Comparison of ENCODE assay signal across 17 mouse cellular contexts in the genomic region with DNA sequence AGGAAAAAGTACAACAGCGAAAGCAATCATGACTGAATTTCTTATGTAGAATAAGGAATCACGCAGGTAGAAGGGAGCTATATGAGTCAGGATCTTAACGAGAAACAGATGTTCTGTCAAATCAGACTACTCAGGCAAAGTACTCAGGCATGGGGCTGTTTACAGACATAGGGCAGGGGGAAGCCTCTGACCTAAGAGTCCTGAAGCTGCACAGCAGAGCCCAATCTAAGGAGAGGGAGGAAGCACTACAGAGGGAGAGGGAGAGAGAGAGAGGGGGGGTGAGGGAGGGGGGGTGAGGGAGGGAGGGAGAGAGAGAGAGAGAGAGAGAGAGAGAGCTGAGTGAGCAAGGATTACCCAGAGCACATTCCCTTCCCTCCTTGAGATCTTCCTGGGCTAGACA. TPM values are rescaled to one million over a fixed set of nuclear protein-coding genes. Genes with fewer than 3 reads are reported as not detected.
DNase-seq lines count a peak whose midpoint lies in the region; ATAC-seq lines count a peak whose summit lies in the region.
"Had no signal": no experiment of that assay in that cellular context is flagged by ENCODE, and none has a peak within 500 bp of the region (broad histone marks: within the 10 kb centered on the region; RNA-seq: fewer than 3 reads in every experiment).

No protein-coding gene starts in this region.

- 50% methylated on average over 3 of the region's 3 CpGs for WGBS in hindbrain, embryonic 13.5 days
- 51% methylated on average over 3 of the region's 3 CpGs for whole genome bisulfite sequencing in hindbrain, embryonic 12.5 days
- 15% methylated on average over 3 of the region's 3 CpGs for WGBS in limb, embryonic 12.5 days

- H3K27ac ChIP-seq in hindbrain, embryonic 13.5 days: no peak overlapping the region
- no peak overlapping the region for H3K27ac ChIP-seq in hindbrain, embryonic 12.5 days
- peak overlapping the region; percentile 67; the same call in 1 of the 2 replicates for H3K27ac ChIP-seq in limb, embryonic 12.5 days
- H3K27ac ChIP-seq: heart, adult 2 months; liver, embryonic 14.5 days had no signal

- no peaks in the 10 kb centered on the region for H3K36me3 ChIP-seq in hindbrain, embryonic 13.5 days
- H3K36me3 ChIP-seq in hindbrain, embryonic 12.5 days: no peaks in the 10 kb centered on the region
- no peaks in the 10 kb centered on the region for H3K36me3 ChIP-seq in limb, embryonic 12.5 days

- ATAC-seq in hindbrain, embryonic 13.5 days (ENCODE audit: low FRiP score): peak; percentile 49; the same call in 1 of the 2 replicates
- no peak for ATAC-seq in hindbrain, embryonic 12.5 days (ENCODE audit: low FRiP score)
- ATAC-seq in limb, embryonic 12.5 days (ENCODE audit: insufficient number of reproducible peaks, insufficient read depth, low FRiP score, low TSS enrichment, low read depth): peak; percentile 96
- no peak for ATAC-seq in monocyte, adult 5-6 weeks (replicated peaks; ENCODE audit: insufficient number of reproducible peaks, low FRiP score, low TSS enrichment, poor library complexity, severe bottlenecking)
- ATAC-seq: intestine, embryonic 16.5 days had no signal

- no peaks in the 10 kb centered on the region for H3K27me3 ChIP-seq in hindbrain, embryonic 13.5 days
- no peaks in the 10 kb centered on the region for H3K27me3 ChIP-seq in hindbrain, embryonic 12.5 days
- H3K27me3 ChIP-seq in limb, embryonic 12.5 days: no peaks in the 10 kb centered on the region

- H3K4me1 ChIP-seq in hindbrain, embryonic 13.5 days (replicated peaks): no peaks in the 10 kb centered on the region
- peaks cover 3% of the 10 kb centered on the region; the same call in 1 of the 2 replicates for H3K4me1 ChIP-seq in hindbrain, embryonic 12.5 days
- H3K4me1 ChIP-seq in limb, embryonic 12.5 days (replicated peaks): peaks cover 5% of the 10 kb centered on the region; the same call in 1 of the 2 replicates

- no peak overlapping the region for H3K4me2 ChIP-seq in hindbrain, embryonic 13.5 days
- no peak overlapping the region for H3K4me2 ChIP-seq in hindbrain, embryonic 12.5 days (replicated peaks)
- no peak overlapping the region for H3K4me2 ChIP-seq in limb, embryonic 12.5 days

- H3K9me3 ChIP-seq in hindbrain, embryonic 13.5 days: no peaks in the 10 kb centered on the region
- H3K9me3 ChIP-seq in hindbrain, embryonic 12.5 days (replicated peaks): no peaks in the 10 kb centered on the region
- no peaks in the 10 kb centered on the region for H3K9me3 ChIP-seq in limb, embryonic 12.5 days

- H3K9ac ChIP-seq in hindbrain, embryonic 13.5 days: no peak overlapping the region
- H3K9ac ChIP-seq in hindbrain, embryonic 12.5 days: no peak overlapping the region
- H3K9ac ChIP-seq in limb, embryonic 12.5 days (replicated peaks): no peak overlapping the region
- H3K9ac ChIP-seq: liver, embryonic 14.5 days had no signal

- peak; percentile 17 for DNase-seq in 3T3-L1 (ENCODE audit: low read depth, low spot score)
- DNase-seq in embryo, embryonic 11.5 days (ENCODE audit: low read depth, low spot score): peak; percentile 43
- no peak for DNase-seq in cerebellum, adult 9-10 months
- DNase-seq in frontal cortex, adult 2 months (ENCODE audit: extremely low spot score in 1 of 2, low spot score in 1 of 2): no peak
- DNase-seq: cerebellum, adult 11-12 months; heart, adult 2 months; heart, postnatal 14 days; lung, postnatal 36 days; thymus, adult 2 months had no signal

- no peak overlapping the region for H3K4me3 ChIP-seq in hindbrain, embryonic 13.5 days
- H3K4me3 ChIP-seq in hindbrain, embryonic 12.5 days: no peak overlapping the region
- H3K4me3 ChIP-seq in limb, embryonic 12.5 days (replicated peaks): no peak overlapping the region
- H3K4me3 ChIP-seq: heart, adult 2 months; myocyte had no signal

RNA-seq across cellular contexts. Expression of a gene that starts 29.0 kb away (rescaled TPM):
- polyA plus RNA-seq in hindbrain, embryonic 13.5 days (2015; fragmentation: Nextera tagmentation; extraction: Ambion mirVana): 79.5 and 82.6 TPM in 2 replicates
- polyA plus RNA-seq in hindbrain, embryonic 12.5 days (2016; fragmentation: Nextera tagmentation; extraction: Ambion mirVana): 85.9 and 86.5 TPM in 2 replicates
- polyA plus RNA-seq in limb, embryonic 12.5 days (2016; fragmentation: Nextera tagmentation; extraction: Ambion mirVana): 50.6 and 56.5 TPM in 2 replicates
- 0.19 to 1.2 TPM (median 0.29 TPM) in 3 replicates for total RNA-seq in monocyte, adult 5-6 weeks (2017)
- polyA plus RNA-seq in frontal cortex, adult 2 months (2012; rRNA removed): 24.1 and 30.1 TPM in 2 replicates
- total RNA-seq: MEL had no signal

Comparison
In these comparisons a context has a peak if more than half of its experiments do, and no peak if none do; other contexts are left out.
1. ATAC-seq: peak in hindbrain, embryonic 13.5 days (single experiment) and limb, embryonic 12.5 days (single experiment); none in hindbrain, embryonic 12.5 days (single experiment) and monocyte, adult 5-6 weeks (single experiment).
2. DNase-seq: peak in 3T3-L1 (single experiment) and embryo, embryonic 11.5 days (single experiment); none in cerebellum, adult 9-10 months (single experiment) and frontal cortex, adult 2 months (0 of 2).